In the genomic region with DNA sequence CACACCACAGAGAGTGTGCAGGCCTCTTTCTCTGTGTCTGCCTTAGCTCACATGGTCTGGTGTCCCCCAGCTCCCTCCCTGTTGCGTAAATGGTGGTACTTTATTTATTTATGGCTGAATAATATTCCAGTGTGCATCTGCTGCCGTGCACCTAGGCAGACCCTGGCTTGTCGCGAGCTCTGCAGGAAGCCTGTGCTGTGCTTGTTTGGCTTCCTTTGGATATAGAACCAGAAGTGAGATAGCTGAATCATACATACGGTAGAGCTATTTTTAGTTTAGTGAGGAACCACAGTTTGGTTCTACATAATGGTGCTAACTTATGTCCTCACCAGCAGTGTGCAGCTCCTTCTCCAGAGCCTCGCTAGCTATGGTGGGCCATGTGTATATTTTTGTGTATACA, we compare ENCODE assay signal across 17 mouse cellular contexts. TPM values are rescaled to one million over a fixed set of nuclear protein-coding genes. Genes with fewer than 3 reads are reported as not detected.
DNase-seq lines count a peak whose midpoint lies in the region; ATAC-seq lines count a peak whose summit lies in the region.
"Had no signal": no experiment of that assay in that cellular context is flagged by ENCODE, and none has a peak within 500 bp of the region (broad histone marks: within the 10 kb centered on the region; RNA-seq: fewer than 3 reads in every experiment).

No protein-coding gene starts in this region.

- no peak for ATAC-seq in heart, embryonic 15.5 days (replicated peaks; ENCODE audit: insufficient number of reproducible peaks, insufficient read depth, low FRiP score, low read depth)
- ATAC-seq: lung, postnatal 0 days had no signal

- H3K27me3 ChIP-seq in heart, embryonic 15.5 days = no peaks in the 10 kb centered on the region
- H3K27me3 ChIP-seq: midbrain, embryonic 12.5 days had no signal

- peaks cover 65% of the 10 kb centered on the region for H3K79me2 ChIP-seq in macrophage (ENCODE audit: inconsistent target)

- no peak for DNase-seq in heart, adult 18-20 months
- DNase-seq in 416B (ENCODE audit: low read depth) = peak; percentile 86
- no peak for DNase-seq in cerebellum, adult 8-10 months
- no peak for DNase-seq in cerebellum, postnatal 4 days (ENCODE audit: low spot score in 2 of 2)
- no peak for DNase-seq in cerebellum, postnatal 10 days
- DNase-seq: adrenal gland, postnatal 25 days; cerebellum, adult 11-12 months; gastrocnemius, postnatal 36 days; heart, postnatal 14 days; kidney, postnatal 10 days; thymus, adult 18-20 months had no signal

- H3K4me1 ChIP-seq in heart, embryonic 15.5 days (replicated peaks) = peaks cover 26% of the 10 kb centered on the region
- H3K4me1 ChIP-seq in brown adipose tissue, adult 24 weeks (ENCODE audit: control insufficient read depth, insufficient read depth, insufficient read length, low read length) = peaks cover 8% of the 10 kb centered on the region
- H3K4me1 ChIP-seq: midbrain, embryonic 12.5 days had no signal

- no peaks in the 10 kb centered on the region for H3K36me3 ChIP-seq in heart, embryonic 15.5 days
- H3K36me3 ChIP-seq in macrophage (ENCODE audit: inconsistent target) = no peaks in the 10 kb centered on the region
- H3K36me3 ChIP-seq: G1E; midbrain, embryonic 12.5 days had no signal

- H3K9ac ChIP-seq in heart, embryonic 15.5 days = no peak overlapping the region
- H3K9ac ChIP-seq: midbrain, embryonic 12.5 days had no signal

- no peaks in the 10 kb centered on the region for H3K9me3 ChIP-seq in heart, embryonic 15.5 days (replicated peaks)
- H3K9me3 ChIP-seq: G1E; midbrain, embryonic 12.5 days had no signal

- no peak overlapping the region for H3K4me2 ChIP-seq in heart, embryonic 15.5 days
- H3K4me2 ChIP-seq: midbrain, embryonic 12.5 days had no signal

- H3K27ac ChIP-seq in heart, embryonic 15.5 days = peak overlapping the region; percentile 3; the same call in 1 of the 2 replicates
- H3K27ac ChIP-seq in brown adipose tissue, adult 24 weeks (replicated peaks; ENCODE audit: low read depth, low read length) = 0 out of 2 replicates have a peak overlapping the region, but pooled peaks have one; percentile 23
- H3K27ac ChIP-seq in macrophage = peak overlapping the region; percentile 93
- H3K27ac ChIP-seq: midbrain, embryonic 12.5 days had no signal

- no peak overlapping the region for H3K4me3 ChIP-seq in heart, embryonic 15.5 days
- H3K4me3 ChIP-seq in brown adipose tissue, adult 24 weeks (ENCODE audit: insufficient read depth, low read depth, low read length) = no peak overlapping the region
- H3K4me3 ChIP-seq in macrophage (ENCODE audit: inconsistent target) = no peak overlapping the region
- H3K4me3 ChIP-seq: midbrain, embryonic 12.5 days had no signal

- WGBS in heart, embryonic 15.5 days = 42% methylated on average over 6 of the region's 6 CpGs
- 1% methylated on average over 6 of the region's 6 CpGs for WGBS in macrophage (ENCODE audit: missing documents)

RNA-seq across cellular contexts. Expression of a gene that starts 11.7 kb away (rescaled TPM):
- 117 and 124 TPM in 2 replicates for polyA plus RNA-seq in heart, embryonic 15.5 days (2015; fragmentation: Nextera tagmentation; extraction: Ambion mirVana)
- total RNA-seq in heart, adult 18-20 months (2021) = 10 to 100 TPM; 91.7 to 91.9 TPM
- polyA plus RNA-seq in brown adipose tissue, adult 24 weeks (2012; ENCODE audit: insufficient read depth, insufficient read length, missing spikeins) = 44.0 and 64.3 TPM in 2 replicates
- 100 to 1,000 TPM in 2 of 26 experiments, 10 to 100 TPM in 24; 19.9 to 103 (median 77.9) TPM for total RNA-seq in macrophage (2018; cell fraction: chromatin; rRNA removed)
- 100 to 1,000 TPM; 104 to 180 (median 147) TPM for total RNA-seq in macrophage (2018; cell fraction: cytosol; rRNA removed)
- total RNA-seq in macrophage (2018; cell fraction: nucleus; rRNA removed) = 100 to 1,000 TPM in 6 of 26 experiments, 10 to 100 TPM in 20; 31.2 to 122 (median 80.1) TPM
- polyA plus RNA-seq in macrophage (2018) = 110 to 139 TPM (median 129 TPM) in 3 replicates

Comparison
In these comparisons a context has a peak if more than half of its experiments do, and no peak if none do; other contexts are left out.
1. H3K27ac ChIP-seq: peak in every context shown above with its lines; median percentile 93 in macrophage; 23 in brown adipose tissue, adult 24 weeks; 3 in heart, embryonic 15.5 days.